Mouse (Mus musculus) embryonic fibroblast, embryonic 13.5 days (primary cell): ENCODE data around the gene Pard3. TPM values are rescaled to one million over a fixed set of nuclear protein-coding genes. Genes with fewer than 3 reads are reported as not detected.

Experiments used
- H3K27ac ChIP-seq: 2 replicates; pipeline ENCODE4 v1.5.1; 2012; ENCODE audit warnings: low read length, control low read depth, inconsistent platforms; ENCODE audit not compliant: insufficient read depth
- H3K4me1 ChIP-seq: 2 replicates; pipeline ENCODE4 v1.6.1; 2011; ENCODE audit warnings: low read length; ENCODE audit not compliant: control insufficient read depth, insufficient read depth
- H3K4me3 ChIP-seq: 2 replicates; pipeline ENCODE4 v1.5.1; 2011; ENCODE audit warnings: mild to moderate bottlenecking, control low read depth, low read length; ENCODE audit not compliant: insufficient read depth
- CTCF ChIP-seq: IDR thresholded peaks from 2 replicates; pipeline ENCODE4 v1.5.1; 2011; ENCODE audit warnings: mild to moderate bottlenecking, control low read depth, low read length, moderate library complexity, borderline replicate concordance; ENCODE audit not compliant: insufficient read depth
- POLR2A ChIP-seq: IDR thresholded peaks from 2 replicates; pipeline ENCODE4 v1.6.1; 2011; ENCODE audit warnings: low read depth, mild to moderate bottlenecking, control low read depth, low read length, moderate library complexity
- polyA plus RNA-seq: library from polyadenylated mRNA; stranded (reverse); fragments of >200 nt; gene quantifications from 2 replicates; pipeline ENCODE4 v1.2.4, GENCODE M21; 2011; ENCODE audit warnings: low read depth; ENCODE audit not compliant: missing spikeins, insufficient read length

Gene Pard3
- polyA plus RNA-seq, 1 experiment = 34.4 TPM

GRCm38 (mm10) chr8:127128781-127129396 is 65.2 kb downstream of the Pard3 start:
- TF ChIP-seq POLR2A = no peak
- TF ChIP-seq CTCF = no peak
- Histone ChIP-seq H3K4me3 (no peak overlapping the region), H3K4me1 (peaks cover 10% of the 10 kb centered on the region), H3K27ac (no peak overlapping the region)

- no peak overlapping the region for H3K4me3 ChIP-seq
- H3K4me1 ChIP-seq = peaks cover 2% of the 10 kb centered on the region; the same call in 1 of the 2 replicates
- no peak for TF ChIP-seq POLR2A
- TF ChIP-seq CTCF = no peak
- no peak overlapping the region for H3K27ac ChIP-seq
These were observed 70.6 kb downstream of the Pard3 start for GRCm38 (mm10) chr8:127134327-127134726.

GRCm38 (mm10) chr8:127136201-127136600 is 72.5 kb downstream of the Pard3 start:
- peaks cover 2% of the 10 kb centered on the region; the same call in 1 of the 2 replicates for H3K4me1 ChIP-seq
- no peak overlapping the region for H3K27ac ChIP-seq
- no peak for TF ChIP-seq POLR2A
- no peak for TF ChIP-seq CTCF

GRCm38 (mm10) chr8:127136781-127137180 is 73.1 kb downstream of the Pard3 start:
- TF ChIP-seq POLR2A = no peak
- no peak for TF ChIP-seq CTCF
- no peak overlapping the region for H3K27ac ChIP-seq
- H3K4me1 ChIP-seq = peaks cover 2% of the 10 kb centered on the region; the same call in 1 of the 2 replicates
- no peak overlapping the region for H3K4me3 ChIP-seq

More at GRCm38 (mm10) chr8:127136201-127136600, 72.5 kb downstream of the Pard3 start:
- no peak overlapping the region for H3K4me3 ChIP-seq

GRCm38 (mm10) chr8:127139154-127139553 is 75.5 kb downstream of the Pard3 start:
- Histone ChIP-seq H3K27ac (no peak overlapping the region), H3K4me1 (no peaks in the 10 kb centered on the region; the same call in 1 of the 2 replicates)
- TF ChIP-seq CTCF = peak; percentile 48; the same call in 1 of the 2 replicates
- no peak for TF ChIP-seq POLR2A

GRCm38 (mm10) chr8:127140945-127141344 is 77.3 kb downstream of the Pard3 start:
- TF ChIP-seq POLR2A (no peak), CTCF (no peak)
- peaks cover 2% of the 10 kb centered on the region for H3K4me1 ChIP-seq

More at GRCm38 (mm10) chr8:127139154-127139553, 75.5 kb downstream of the Pard3 start:
- no peak overlapping the region for H3K4me3 ChIP-seq

GRCm38 (mm10) chr8:127143641-127144040 is 79.9 kb downstream of the Pard3 start:
- Histone ChIP-seq H3K4me3 (no peak overlapping the region), H3K4me1 (peaks cover 2% of the 10 kb centered on the region), H3K27ac (no peak overlapping the region)
- no peak for TF ChIP-seq CTCF
- TF ChIP-seq POLR2A = no peak

More at GRCm38 (mm10) chr8:127140945-127141344, 77.3 kb downstream of the Pard3 start:
- H3K27ac ChIP-seq = no peak overlapping the region
- no peak overlapping the region for H3K4me3 ChIP-seq

DNA sequence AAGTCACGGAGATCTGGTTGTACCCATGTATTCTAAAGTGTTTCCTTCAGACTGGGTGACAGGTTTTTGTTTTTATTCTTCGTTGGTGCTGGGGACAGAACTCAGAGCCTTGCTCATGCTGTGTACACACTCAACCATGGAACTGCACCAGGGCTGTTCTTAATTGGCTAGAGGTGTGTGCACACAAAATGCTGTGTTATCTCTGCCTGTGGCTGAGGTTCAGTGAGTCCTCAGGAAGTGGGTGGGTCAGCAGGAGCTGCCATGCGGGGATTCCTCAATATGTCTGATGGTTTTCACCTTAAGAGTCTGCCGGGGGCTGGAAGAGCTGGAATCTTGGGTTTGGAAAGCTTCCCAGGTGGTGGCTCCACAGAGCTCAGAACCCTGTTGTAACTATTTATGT is 80.9 kb downstream of the Pard3 start:
- Histone ChIP-seq H3K4me1 (peaks cover 2% of the 10 kb centered on the region), H3K27ac (no peak overlapping the region), H3K4me3 (no peak overlapping the region)
- TF ChIP-seq POLR2A (no peak), CTCF (no peak)

DNA sequence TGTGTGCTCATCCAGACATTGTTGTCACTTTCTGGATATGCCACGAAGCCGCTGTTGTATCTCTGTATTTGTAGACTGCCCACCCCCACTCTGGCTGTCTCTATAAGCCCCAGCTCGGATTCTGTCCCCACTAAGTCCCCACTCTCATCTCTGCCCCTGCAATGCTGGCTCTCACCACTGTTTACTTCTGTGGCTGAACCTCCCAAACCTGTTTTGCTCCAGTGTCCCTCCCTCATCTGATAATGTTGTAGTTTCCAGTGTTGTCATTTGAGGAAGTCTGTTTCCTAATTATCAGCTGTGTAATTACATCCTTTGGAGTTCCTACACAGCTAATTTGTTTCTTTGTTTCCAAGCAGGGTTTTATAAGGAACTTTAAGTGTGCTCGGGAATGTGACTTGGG is 81.4 kb downstream of the Pard3 start:
- TF ChIP-seq CTCF (no peak), POLR2A (no peak)

GRCm38 (mm10) chr8:127146055-127146454 is 82.4 kb downstream of the Pard3 start:
- TF ChIP-seq CTCF (no peak), POLR2A (no peak)
- H3K4me1 ChIP-seq = peaks cover 2% of the 10 kb centered on the region
- no peak overlapping the region for H3K4me3 ChIP-seq
- H3K27ac ChIP-seq = no peak overlapping the region

More for the DNA sequence above, 81.4 kb downstream of the Pard3 start:
- H3K4me3 ChIP-seq = no peak overlapping the region
- peaks cover 2% of the 10 kb centered on the region for H3K4me1 ChIP-seq
- no peak overlapping the region for H3K27ac ChIP-seq
